Mouse (Mus musculus): Measurements from ENCODE around the gene Uba52.
"Not testable (repeated sequence)": the region's sequence is repeated elsewhere in the genome, so short reads cannot be mapped to it uniquely, and the experiment has no call there.

Gene Uba52

DNA sequence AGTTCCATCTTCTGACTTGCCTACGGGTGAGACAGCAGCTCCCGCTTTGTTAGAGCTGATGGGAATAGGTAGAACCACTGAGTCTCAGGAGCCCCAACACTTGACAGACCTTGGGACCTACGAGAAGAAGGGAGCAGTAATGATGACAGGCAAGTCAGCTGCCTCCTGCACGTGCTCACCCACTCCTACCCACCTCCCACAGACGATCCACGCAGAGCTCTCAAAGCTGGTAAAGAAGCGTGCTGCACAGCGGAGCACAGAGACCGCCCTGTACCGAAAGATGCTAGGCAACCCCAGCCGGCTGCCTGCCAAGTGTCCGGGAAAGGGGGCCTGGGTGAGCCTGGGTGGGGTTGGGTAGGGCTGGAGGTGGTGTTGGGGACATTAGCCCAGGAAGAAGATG lies 23.7 kb upstream of the Uba52 start:
- no peak for DNase-seq (ENCODE audit: low spot score in 2 of 2)

DNA sequence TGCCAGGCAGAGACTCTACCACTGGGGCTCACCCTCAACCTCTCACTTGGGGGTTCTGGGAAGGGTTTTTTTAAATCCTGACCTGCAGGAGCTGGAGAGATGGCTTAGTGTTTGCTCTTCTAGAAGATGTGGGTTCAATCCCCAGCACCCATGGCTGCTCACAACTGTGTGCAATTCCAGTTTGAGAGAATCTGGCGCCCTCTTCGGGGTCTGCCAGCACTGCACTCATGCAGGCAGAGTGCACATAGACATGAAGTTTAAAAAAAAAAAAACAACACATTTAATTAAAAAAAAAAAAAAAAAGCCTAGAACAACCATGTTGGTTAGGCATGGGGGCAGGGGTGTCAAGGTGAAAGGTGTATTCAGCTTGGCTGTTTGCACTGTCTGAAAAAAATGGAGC lies 19.7 kb upstream of the Uba52 start:
- no peak for DNase-seq (ENCODE audit: low spot score in 2 of 2)

DNA sequence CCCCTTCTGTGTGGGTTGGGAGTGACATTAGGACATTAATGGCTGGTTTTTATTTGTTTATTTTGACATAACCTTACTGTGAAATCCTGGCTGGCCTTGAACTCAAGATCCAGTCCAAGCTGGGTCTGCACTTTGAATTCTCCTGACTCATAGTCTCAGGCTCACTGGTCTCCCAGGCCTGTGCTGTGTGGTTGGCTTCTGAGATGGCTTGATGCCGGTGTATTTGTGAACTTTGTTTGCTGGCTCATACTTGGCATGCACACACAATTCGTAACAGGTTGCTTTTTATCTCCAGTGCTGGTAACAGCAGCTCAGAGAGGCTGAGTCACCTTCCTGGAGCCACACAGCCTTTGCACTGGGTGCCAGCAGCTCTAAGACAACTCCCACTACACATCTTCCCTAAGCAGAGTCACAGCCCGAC lies 19.1 kb upstream of the Uba52 start:
- DNase-seq (ENCODE audit: low spot score in 2 of 2) = no peak

DNA sequence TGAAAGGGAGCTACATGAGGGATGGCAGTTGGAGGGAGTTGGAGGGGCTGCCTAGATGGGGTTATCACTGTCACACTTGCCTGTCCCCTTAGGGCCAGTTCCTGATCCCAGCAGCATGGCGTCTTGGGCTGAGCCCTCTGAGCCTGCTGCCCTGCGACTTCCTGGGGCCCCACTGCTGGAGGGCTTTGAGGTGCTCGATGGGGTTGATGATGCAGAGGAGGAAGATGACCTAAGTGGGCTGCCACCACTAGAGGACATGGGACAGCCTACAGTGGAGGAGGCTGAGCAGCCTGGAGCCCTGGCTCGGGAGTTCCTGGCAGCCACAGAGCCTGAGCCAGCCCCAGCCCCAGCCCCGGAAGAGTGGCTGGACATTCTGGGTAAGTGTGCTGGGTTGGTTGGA lies 18.7 kb upstream of the Uba52 start:
- no peak for DNase-seq (ENCODE audit: low spot score in 2 of 2)

DNA sequence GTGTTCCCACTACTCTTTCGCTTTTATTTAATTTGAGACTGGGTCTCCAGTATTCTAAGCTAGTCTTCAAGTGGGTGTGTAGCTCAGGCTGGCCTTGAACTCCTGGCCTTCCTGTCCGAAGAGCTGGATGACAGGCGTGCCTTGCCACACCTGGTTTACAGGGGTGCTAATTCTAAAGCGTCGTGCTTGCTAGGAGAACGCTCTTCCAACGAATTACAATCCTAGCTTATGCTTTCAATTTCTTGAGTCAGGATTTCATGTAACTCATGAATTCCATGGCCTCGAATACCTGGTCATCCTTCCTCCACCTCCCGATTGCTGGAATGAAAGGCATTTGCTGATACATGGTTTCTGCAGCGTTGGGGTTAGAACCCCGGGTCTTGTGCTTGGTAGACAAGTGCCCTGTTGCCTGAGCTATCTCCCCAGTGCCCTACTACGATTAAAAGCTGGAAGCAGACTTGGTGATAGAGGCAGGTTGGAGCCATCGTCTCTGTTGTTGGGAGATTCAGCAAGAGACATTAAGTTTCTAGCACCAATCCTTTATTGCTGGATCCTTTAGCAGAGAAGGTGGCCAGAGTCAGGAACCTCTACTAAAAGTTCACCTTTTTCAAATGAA lies 17.7 kb upstream of the Uba52 start:
- DNase-seq (ENCODE audit: low spot score in 2 of 2) = no peak

DNA sequence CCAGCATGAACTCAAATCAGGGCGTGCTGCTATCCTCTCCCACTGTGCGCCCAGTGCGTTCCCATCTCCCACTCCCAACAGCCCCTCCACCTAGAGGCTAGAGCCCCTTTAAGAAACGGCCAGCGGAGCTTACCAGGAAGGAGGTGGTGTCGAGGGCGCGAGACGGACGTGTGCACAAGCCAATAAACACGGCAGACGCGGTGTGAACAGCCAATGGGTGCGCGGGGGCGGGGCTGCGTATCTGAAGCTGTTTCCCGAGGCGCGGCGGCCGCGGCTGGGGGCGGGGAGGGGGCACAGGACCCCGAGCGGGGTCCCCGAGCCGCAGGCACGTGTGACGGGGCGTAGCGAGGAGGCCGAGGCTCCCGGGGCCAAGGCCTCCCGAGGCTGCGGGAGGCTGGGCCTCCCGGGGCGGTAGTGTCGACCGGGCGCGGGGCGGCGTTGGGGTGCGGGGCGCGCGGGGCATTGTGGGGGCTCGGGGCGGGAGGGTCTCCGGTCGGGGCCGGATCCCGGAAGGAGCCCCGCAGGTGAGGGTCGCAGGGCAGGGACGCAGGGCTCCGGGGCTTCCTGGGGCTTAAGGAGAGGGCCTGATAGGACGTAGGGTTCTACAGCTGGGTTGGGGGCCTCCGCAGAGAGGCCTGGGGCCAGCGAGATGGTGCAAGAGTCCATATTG lies 17.0 kb upstream of the Uba52 start, which contains the start of the genes Fkbp8 and Kxd1:
Fkbp8 (plus strand) TSS at position 213 of the 670 bp plus-strand sequence.
Kxd1 (minus strand) TSS at position 445 of the 670 bp plus-strand sequence.
- DNase-seq (ENCODE audit: low spot score in 2 of 2) = peak; percentile 98 to 100

DNA sequence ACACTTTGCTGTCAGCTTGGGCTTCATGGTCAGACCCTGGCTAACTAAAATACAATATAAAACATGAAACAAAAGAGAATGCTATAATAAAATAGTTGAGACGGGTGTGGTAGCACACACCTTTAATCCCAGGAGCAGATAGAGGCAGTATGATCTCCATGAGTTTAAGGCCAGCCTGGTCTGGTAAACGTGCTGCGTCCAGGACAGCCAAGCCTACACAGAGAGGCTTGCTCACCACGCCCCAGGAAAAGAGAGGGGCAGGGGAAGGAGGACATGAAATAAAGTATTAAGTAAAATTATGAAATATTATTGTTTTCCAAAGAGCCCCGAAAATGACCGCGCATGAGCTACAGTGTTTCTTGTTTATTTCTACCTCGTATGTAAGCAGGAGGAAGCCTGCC lies 16.5 kb upstream of the Uba52 start:
- no peak for DNase-seq (ENCODE audit: low spot score in 2 of 2)

DNA sequence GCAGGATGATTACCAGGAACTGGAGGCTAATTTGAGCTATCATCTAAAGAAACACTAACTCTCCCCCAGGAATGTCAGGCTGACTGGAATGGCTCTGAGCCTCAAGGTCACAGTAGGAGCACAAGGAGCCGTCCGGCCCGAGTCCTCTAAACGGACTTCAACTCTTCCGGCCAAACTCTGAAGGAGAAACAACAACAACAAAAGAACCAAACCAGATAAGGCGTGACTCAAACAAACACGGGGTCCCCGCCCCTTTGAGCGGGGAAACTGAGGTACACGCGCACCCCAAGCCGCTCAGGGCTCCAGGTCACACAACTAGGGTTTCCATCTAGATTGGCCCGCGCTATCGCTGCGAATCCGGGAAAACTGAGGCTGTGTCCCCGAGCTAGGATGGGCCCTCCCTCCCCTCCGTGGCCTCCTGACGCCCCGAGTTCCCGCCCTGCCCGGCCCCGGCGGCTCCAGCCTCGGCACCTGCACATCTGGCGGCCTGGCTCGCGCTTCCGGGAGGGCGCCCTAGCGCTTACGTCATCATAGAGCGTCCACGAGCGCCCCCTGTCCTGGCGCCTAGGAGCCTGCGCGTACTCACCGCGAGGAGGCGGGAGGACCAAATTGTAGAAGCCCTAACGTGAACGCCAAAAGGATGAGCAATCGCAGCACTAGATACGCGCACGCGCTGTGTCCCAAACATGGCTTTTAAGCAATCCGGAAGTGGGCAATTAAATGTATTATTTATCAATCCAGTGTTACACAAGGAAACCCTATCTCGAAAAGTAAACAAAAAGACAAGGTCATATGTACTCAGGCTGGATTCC lies 12.2 kb upstream of the Uba52 start:
- DNase-seq (ENCODE audit: low spot score in 2 of 2) = peak; percentile 92 to 95

DNA sequence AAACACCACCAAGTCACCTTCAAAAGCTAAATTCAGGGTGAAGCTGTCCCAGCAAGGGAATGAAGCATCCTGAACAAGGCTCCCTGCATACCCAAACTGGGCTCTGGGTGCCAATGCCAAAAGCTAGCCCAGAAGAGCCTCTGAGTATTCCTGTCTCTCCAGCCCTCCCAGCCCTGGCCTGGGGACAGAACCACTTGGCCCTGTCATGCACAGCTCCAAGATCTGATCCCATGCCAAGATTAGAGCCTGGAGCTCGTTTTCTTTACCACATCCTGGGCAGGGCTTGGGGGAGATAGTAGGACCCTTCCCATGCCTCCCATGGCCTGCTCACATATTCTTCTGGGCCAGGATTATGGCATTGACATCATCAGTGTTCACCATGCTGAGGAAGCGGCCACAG lies 9.0 kb upstream of the Uba52 start:
- DNase-seq (ENCODE audit: low spot score in 2 of 2) = no peak

DNA sequence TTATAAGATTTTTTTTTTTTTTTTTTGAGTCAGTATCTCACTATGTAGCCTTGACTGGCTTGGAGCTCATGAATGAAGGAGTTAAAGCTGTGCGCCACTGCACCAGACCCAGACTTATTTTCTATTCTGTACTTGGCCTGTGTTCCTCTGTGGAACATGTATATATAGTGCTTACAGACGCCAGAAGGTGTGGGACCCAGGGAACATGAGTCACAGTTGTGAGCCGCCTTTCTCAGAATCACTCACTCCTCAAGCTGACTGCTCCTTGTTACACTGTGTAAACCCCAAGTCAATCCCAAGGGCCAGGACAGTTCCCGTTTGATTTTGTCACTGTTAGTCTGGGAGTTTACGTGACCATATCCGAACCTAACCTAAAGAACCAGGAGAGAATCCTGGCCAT lies 8.4 kb upstream of the Uba52 start:
- DNase-seq (ENCODE audit: low spot score in 2 of 2) = no peak

DNA sequence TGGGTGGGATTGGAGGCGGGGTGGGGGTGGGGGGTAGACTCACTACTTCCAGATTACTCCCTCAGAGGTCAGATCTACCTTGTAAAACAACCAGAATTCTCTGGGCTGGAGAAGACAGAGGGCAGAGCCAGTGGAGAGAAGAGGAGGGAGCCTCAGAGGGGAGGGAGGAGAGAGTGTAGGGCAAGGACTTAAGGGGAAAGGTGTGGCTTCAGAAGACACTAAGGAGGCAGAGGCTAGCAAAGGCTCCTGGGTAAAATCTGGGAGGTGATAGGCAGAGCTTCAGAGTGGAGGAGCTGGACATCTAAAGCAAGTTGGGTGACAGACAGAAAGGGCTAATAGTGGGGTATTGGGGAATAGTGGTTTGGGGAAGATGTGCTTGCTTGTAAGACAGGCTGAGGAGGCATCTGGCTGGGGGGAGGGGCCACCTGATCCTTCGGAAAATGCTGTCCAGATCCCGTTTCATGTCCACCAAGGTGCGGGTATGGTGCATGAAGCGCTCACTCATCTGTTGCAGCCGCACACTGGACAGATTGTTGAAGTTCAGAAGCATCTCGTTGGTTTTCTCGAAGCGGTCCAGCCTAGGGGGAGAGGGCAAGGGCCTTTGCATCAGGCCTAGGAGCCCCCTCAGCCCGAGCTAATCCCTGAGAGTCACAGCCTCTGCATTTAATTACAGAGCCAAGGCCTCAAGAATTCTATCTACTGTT lies 7.5 kb upstream of the Uba52 start:
- DNase-seq (ENCODE audit: low spot score in 2 of 2) = no peak

DNA sequence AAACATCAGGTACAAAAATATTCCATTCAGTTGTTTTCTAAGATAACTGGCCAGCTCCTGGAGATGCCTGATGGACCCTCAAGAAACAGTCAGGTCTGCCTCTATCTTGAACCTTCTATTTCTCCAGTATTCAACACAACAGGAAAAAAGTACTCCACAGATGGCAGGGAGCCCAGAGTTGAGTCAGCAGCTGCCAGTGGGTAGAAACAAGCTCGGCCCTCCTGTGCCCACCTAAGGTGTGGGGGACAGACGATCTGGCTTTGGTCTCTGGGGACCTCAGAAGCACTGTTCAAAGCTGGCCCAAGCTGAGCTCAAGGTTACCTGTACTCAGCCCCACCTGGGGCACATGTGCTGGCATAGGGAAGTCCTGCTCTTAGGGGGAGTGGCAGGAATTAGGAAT lies 2.8 kb upstream of the Uba52 start:
- DNase-seq (ENCODE audit: low spot score in 2 of 2) = no peak

DNA sequence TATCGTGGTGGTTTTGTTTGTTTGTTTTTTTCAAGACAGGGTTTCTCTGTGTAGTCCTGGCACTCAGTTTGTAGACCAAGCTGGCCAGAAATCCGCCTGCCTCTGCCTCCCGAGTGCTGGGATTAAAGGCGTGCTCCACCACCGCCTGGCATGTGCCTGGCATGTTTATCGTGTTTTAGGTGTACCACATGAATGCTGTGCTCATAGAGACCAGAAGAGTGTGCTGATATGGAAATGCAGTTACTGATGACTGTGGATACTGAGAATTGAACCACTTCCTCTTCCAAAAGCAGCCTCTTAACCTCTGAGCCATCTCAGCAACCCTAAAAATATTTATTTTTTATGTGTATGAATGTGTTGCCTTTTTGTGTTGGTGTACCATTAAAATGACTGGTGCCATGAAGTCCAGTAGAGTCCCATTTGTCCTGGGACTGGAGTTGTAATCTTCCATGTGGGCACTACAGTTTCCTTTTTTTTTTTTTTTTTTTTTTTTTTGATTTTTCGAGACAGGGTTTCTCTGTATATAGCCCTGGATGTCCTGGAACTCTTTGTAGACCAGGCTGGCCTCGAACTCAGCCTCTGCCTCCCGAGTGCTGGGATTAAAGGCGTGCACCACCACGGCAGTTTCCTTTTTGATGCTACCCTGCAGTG lies 1.8 kb upstream of the Uba52 start:
- DNase-seq (ENCODE audit: low spot score in 2 of 2) = no peak

DNA sequence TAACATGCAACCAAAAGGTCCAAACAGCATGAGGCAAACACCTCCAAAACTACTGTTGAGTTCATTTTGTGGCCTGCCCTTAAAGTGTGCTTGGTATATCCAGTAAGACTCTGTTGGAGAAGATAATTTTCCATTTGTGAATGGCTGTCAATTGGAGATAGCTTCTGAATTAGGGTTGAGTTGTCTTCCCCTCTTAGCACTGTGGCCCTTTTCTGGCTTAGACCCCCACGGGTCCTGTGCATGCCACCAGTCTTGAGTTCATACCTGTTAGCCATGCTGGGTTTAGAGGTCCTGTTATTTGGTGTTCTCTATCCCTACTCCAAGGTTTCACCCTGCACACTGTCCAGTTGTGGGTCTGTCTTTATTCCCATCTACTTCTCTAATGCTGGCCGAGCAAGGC lies 1.2 kb upstream of the Uba52 start:
- no peak for DNase-seq (ENCODE audit: low spot score in 2 of 2)

DNA sequence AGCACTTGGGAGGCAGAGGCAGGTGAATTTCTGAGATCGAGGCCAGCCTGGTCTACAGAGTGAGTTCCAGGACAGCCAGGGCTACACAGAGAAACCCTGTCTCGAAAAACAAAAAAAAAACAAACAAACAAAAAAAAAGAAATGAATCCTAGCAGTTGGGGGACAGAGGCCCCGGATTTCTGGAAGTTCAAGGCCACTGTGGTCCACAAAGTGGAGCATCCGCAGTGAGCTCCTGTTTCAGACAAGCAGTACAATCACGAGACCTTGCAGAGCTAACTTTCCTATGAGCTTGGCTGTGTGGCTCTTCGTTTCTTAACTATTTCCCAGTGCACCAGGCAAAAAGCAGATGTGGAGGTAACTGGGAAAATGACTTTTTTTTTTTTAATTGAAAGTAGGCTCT lies 573 bp upstream of the Uba52 start:
- DNase-seq (ENCODE audit: low spot score in 2 of 2) = not testable (repeated sequence)

DNA sequence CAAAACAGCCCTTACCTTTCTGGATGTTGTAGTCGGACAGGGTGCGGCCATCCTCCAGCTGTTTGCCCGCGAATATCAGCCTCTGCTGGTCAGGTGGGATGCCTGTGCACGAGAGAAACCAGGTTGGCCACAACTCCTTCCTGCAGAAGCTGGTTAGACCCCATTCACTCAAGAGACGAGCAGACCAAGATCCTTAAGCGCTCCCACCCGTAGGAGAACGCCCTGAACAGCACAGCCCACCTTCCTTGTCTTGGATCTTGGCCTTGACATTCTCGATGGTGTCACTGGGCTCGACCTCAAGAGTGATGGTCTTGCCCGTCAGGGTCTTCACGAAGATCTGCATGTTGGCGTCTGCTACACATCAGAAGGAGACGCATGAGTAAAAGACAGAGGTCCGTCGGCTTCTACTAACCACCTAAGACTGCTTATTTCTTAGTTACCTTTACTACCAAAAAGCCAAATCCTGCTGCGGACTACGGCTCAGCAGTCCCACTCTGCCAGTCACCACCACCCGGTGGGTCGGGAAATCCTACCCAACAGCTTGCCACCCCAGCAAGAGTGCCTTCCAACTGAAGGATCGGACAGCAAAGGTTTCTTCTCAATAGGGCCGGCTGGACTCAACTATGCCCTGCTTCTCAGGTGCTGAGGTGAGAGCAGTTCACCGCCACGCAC lies 1.2 kb downstream of the Uba52 start:
- no peak for DNase-seq (ENCODE audit: low spot score in 2 of 2)

DNA sequence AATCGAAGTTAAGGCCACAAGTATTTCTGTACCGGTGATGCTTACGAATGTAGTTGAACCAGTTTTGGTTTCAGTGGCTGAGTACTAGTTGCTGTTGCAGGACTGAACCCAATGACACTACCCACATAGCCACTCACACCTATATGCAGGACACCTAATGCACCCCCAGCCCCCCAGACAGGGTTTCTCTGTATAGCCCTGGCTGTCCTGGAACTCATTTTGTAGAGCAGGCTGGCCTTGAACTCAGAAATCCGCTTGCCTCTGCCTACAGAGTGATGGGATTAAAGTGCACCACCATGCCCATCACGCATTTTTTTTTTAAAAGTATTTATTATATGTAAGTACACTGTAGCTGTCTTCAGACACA lies 3.6 kb downstream of the Uba52 start:
- no peak for DNase-seq (ENCODE audit: low spot score in 2 of 2)

DNA sequence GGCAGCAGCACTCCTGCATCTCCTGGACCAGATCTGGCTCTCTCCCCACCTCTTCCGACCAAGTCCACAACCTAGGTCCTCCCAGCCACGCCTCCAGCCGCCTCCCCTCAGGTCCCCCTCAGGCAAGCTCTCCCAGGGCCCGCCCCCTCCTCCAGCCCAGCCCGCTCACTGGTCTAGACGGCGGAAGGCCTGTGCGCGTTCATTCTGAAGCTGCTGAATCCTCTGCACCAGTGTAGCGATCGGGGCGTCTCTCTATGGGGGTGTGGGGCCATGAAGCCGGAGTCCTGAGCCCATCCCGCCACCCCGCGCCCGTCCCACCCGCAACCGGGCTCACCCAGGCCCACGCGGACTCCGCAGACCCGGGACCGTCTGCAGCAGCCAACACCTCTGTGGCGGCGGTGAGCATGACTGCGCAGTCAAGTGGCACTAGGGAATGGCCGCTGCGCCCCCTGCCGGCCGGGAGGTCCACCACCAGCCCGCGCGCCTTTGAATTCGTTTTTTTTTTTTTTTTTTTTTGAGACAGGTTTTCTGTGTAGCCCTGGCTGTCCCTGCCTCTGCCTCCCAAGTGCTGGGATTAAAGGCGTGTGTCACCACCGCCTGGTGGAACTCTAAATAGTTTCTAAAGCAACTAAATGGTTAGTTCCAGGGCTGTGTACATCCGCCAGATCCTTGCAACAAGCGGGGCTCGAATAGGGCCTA lies 4.1 kb downstream of the Uba52 start, which contains the start of gene Rex1bd:
Rex1bd (minus strand) TSS at position 425 of the 699 bp plus-strand sequence.
- peak; percentile 90 to 95 for DNase-seq (ENCODE audit: low spot score in 2 of 2)

DNA sequence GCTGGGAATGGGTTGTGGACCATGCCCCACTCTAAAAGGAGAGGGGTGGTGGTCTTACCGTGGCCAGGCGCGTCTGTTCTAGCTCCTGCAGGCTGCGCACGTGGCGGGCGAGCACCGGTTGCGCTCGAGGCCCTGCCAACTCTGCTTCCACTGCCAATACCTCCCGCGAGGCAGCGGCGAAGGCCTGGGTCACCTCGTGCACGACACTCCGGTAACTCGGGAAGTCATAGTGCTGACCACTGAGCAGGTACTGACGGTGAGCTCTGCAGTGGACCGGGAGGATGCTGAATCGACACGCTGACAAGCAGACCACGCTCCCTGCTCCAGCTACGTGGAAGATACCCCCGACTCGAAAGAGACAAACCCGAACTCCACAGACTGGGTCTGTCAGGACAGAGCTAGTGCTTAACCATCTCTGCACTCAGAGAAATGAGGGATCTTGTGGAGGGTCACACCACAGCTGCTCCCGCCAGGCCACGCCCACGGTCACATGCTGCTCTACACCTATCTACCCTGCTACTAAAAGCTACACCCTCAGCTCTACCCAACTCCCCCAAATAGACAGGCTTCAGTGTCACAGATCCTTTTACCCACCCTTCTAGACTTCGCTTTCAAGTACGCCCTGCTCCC lies 4.8 kb downstream of the Uba52 start:
- DNase-seq (ENCODE audit: low spot score in 2 of 2) = no peak

DNA sequence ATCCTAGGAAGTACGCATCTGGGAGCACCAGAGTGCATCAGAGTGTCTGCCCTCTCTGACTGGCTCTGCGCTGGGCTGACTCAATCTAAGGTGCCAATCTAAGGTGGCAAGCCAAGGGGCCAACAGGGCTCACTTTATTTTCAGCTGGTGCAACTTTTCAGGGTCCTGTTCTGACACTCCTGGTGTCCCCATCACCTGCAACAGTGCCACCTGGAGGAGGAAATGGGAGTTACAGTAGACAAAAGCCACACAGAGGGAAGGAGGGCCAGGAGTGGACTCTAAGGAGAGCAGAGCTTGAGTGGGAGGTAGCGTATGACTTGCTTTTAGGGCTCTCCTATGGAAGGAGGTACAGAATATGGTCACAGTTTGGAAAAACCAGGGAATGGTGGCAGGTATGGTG lies 5.8 kb downstream of the Uba52 start:
- DNase-seq (ENCODE audit: low spot score in 2 of 2) = peak; percentile 75 to 88
